Mouse (Mus musculus) embryonic facial prominence, embryonic 15.5 days (tissue): ENCODE measurements around the gene Immp2l. TPM values are rescaled to one million over a fixed set of nuclear protein-coding genes. Genes with fewer than 3 reads are reported as not detected.

Source experiments
- ATAC-seq: fragments of 200-750 bp; cut with Nextera tagmentation; 2 replicates; pipeline ENCODE4 v1.8.0; 2017; ENCODE audit warnings: low read depth, moderate TSS enrichment; ENCODE audit not compliant: insufficient number of reproducible peaks, low FRiP score, low TSS enrichment
- H3K27ac ChIP-seq: fragments of 300-500 bp; sonication (generic); replicated peaks from 2 replicates; pipeline ENCODE4 v1.5.1; 2015; ENCODE audit warnings: mild to moderate bottlenecking, inconsistent platforms
- H3K27me3 ChIP-seq: fragments of 300-500 bp; sonication (generic); 2 replicates; pipeline ENCODE4 v1.6.1; 2015; ENCODE audit warnings: inconsistent platforms
- H3K36me3 ChIP-seq: fragments of 300-500 bp; sonication (generic); 2 replicates; pipeline ENCODE4 v1.6.1; 2015; ENCODE audit warnings: mild to moderate bottlenecking, inconsistent platforms
- H3K4me1 ChIP-seq: fragments of 300-500 bp; sonication (generic); 2 replicates; pipeline ENCODE4 v1.6.1; 2015; ENCODE audit warnings: inconsistent platforms
- H3K4me2 ChIP-seq: fragments of 300-500 bp; sonication (generic); replicated peaks from 2 replicates; pipeline ENCODE4 v1.6.1; 2015; ENCODE audit warnings: mild to moderate bottlenecking, inconsistent platforms
- H3K4me3 ChIP-seq: fragments of 300-500 bp; sonication (generic); replicated peaks from 2 replicates; pipeline ENCODE4 v1.5.1; 2015; ENCODE audit warnings: mild to moderate bottlenecking, inconsistent platforms
- H3K9ac ChIP-seq: fragments of 300-500 bp; sonication (generic); 2 replicates; pipeline ENCODE4 v1.6.1; 2015; ENCODE audit warnings: inconsistent platforms
- H3K9me3 ChIP-seq: fragments of 300-500 bp; sonication (generic); replicated peaks from 2 replicates; pipeline ENCODE4 v1.6.1; 2016; ENCODE audit warnings: inconsistent platforms
- WGBS: fragments of 180-500 bp; shearing (Covaris S2); methylation state at CpG from one replicate; pipeline ENCODE4 v1.1.7; 2015; 5-methylcytosine and 5-hydroxymethylcytosine counted together
- polyA plus RNA-seq: library from polyadenylated mRNA; unstranded; fragments of >200 nt; fragmentation: Nextera tagmentation; extraction: Ambion mirVana; gene quantifications from 2 replicates; pipeline ENCODE4 v1.2.1, GENCODE M21; 2015

Immp2l gene
- polyA plus RNA-seq, 1 experiment from 2014 or later: 11.2 TPM

- Histone ChIP-seq H3K36me3 (no peaks in the 10 kb centered on the region), H3K4me3 (no peak overlapping the region), H3K4me2 (no peak overlapping the region), H3K9ac (no peak overlapping the region), H3K4me1 (no peaks in the 10 kb centered on the region), H3K9me3 (no peaks in the 10 kb centered on the region), H3K27ac (no peak overlapping the region), H3K27me3 (no peaks in the 10 kb centered on the region)
- no peak for ATAC-seq
- WGBS: 75% methylated on average over 3 of the region's 3 CpGs
These were observed 29.0 kb downstream of the Immp2l start for GRCm38 (mm10) chr12:41052897-41053296.

GRCm38 (mm10) chr12:41054006-41054791, 30.3 kb downstream of the Immp2l start:
- Histone ChIP-seq H3K4me1 (no peaks in the 10 kb centered on the region), H3K27ac (no peak overlapping the region), H3K27me3 (no peaks in the 10 kb centered on the region), H3K9ac (no peak overlapping the region), H3K36me3 (no peaks in the 10 kb centered on the region), H3K4me2 (no peak overlapping the region), H3K9me3 (no peaks in the 10 kb centered on the region), H3K4me3 (no peak overlapping the region)
- ATAC-seq: no peak
- 75% methylated on average over 11 of the region's 11 CpGs for WGBS

GRCm38 (mm10) chr12:41055941-41056340, 32.1 kb downstream of the Immp2l start:
- Histone ChIP-seq H3K9me3 (no peaks in the 10 kb centered on the region), H3K9ac (no peak overlapping the region), H3K27me3 (no peaks in the 10 kb centered on the region), H3K36me3 (no peaks in the 10 kb centered on the region), H3K27ac (no peak overlapping the region), H3K4me1 (no peaks in the 10 kb centered on the region), H3K4me3 (no peak overlapping the region), H3K4me2 (no peak overlapping the region)
- ATAC-seq: no peak

DNA sequence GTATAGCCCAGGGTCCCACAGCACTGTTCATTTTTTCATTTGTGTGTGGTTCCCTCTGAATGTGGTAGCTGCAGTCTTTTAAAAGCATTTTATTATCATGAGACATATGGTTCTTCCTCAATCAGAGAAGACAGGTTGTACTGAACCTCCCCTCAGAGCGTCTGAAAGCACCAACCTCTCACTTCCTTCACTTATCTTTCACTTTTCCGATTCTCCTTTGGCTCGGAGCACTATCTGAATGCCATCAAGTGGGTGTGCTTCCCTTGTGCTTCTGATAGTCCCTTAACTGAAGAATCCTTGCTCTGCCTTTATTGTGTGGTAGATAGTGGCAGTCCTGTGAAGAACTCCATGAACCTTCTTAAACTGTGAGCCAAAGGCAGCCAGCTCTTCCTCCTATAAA, 39.4 kb downstream of the Immp2l start:
- Histone ChIP-seq H3K36me3 (no peaks in the 10 kb centered on the region), H3K27me3 (no peaks in the 10 kb centered on the region), H3K9ac (no peak overlapping the region), H3K9me3 (no peaks in the 10 kb centered on the region), H3K4me1 (no peaks in the 10 kb centered on the region), H3K27ac (no peak overlapping the region), H3K4me2 (no peak overlapping the region), H3K4me3 (no peak overlapping the region)
- no peak for ATAC-seq
- WGBS: 93% methylated on average over 3 of the region's 3 CpGs

- Histone ChIP-seq H3K9ac (no peak overlapping the region), H3K4me3 (no peak overlapping the region), H3K27me3 (no peaks in the 10 kb centered on the region), H3K27ac (no peak overlapping the region), H3K4me1 (no peaks in the 10 kb centered on the region), H3K9me3 (no peaks in the 10 kb centered on the region), H3K36me3 (no peaks in the 10 kb centered on the region), H3K4me2 (no peak overlapping the region)
- ATAC-seq: no peak
- WGBS: 89% methylated on average over 1 of the region's 1 CpGs
These were observed 58.0 kb downstream of the Immp2l start for GRCm38 (mm10) chr12:41081843-41082242.

- Histone ChIP-seq H3K4me3 (no peak overlapping the region), H3K36me3 (no peaks in the 10 kb centered on the region), H3K4me2 (no peak overlapping the region), H3K9ac (no peak overlapping the region), H3K27ac (no peak overlapping the region), H3K27me3 (no peaks in the 10 kb centered on the region), H3K4me1 (no peaks in the 10 kb centered on the region), H3K9me3 (no peaks in the 10 kb centered on the region)
- ATAC-seq: peak; percentile 51; the same call in 1 of the 2 replicates
- WGBS: 64% methylated on average over 2 of the region's 2 CpGs
These were observed 60.6 kb downstream of the Immp2l start for GRCm38 (mm10) chr12:41084370-41085089.

- no peak for ATAC-seq
- no peaks in the 10 kb centered on the region for H3K9me3 ChIP-seq
- H3K27ac ChIP-seq: no peak overlapping the region
- no peak overlapping the region for H3K4me2 ChIP-seq
- H3K9ac ChIP-seq: no peak overlapping the region
- no peaks in the 10 kb centered on the region for H3K36me3 ChIP-seq
- no peaks in the 10 kb centered on the region for H3K4me1 ChIP-seq
- no peaks in the 10 kb centered on the region for H3K27me3 ChIP-seq
- 83% methylated on average over 5 of the region's 5 CpGs for WGBS
- no peak overlapping the region for H3K4me3 ChIP-seq
These were observed 66.1 kb downstream of the Immp2l start for GRCm38 (mm10) chr12:41089931-41090366.

DNA sequence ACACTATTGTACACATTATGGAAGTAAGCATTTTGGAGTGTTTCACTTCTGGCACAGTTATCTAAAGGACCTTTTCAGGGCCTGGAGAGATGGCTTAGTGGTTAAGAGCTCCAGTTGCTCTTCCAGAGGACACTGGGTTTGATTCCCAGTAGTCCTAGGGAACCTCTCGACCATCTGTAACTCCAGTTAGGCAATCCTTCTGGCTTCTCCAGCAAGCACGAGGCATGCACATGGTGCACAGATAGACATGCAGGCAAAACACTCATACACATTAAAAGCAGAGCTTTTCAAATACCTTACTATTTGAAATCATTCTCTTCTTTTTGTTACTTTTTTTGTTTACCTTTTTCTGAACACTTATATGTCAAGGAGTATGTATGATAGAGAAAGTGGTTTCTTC, 66.9 kb downstream of the Immp2l start:
- H3K4me1 ChIP-seq: no peaks in the 10 kb centered on the region
- no peaks in the 10 kb centered on the region for H3K36me3 ChIP-seq
- no peak overlapping the region for H3K4me2 ChIP-seq
- H3K9me3 ChIP-seq: no peaks in the 10 kb centered on the region
- H3K4me3 ChIP-seq: no peak overlapping the region
- no peak for ATAC-seq
- 65% methylated on average over 2 of the region's 2 CpGs for WGBS
- no peaks in the 10 kb centered on the region for H3K27me3 ChIP-seq
- no peak overlapping the region for H3K9ac ChIP-seq
- H3K27ac ChIP-seq: no peak overlapping the region

DNA sequence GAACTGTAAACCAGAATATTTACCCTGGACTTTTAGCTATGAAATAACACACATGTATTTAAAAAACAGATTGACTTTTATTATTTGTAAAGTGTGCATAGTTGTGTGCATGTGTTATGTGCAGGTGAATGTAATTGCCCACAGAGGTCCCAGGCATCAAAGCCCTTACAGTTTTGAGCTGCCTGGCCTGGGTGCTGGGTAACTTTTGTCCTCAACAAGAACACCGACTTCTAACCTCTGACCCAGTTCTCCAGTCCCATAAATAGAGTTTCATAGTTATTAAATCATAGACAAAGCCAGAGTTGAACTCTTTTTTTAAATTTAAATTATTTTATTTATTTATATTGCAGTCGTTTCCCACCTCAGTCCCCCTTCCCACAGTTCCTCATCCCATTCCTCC, 67.4 kb downstream of the Immp2l start:
- Histone ChIP-seq H3K4me3 (no peak overlapping the region), H3K4me2 (no peak overlapping the region), H3K27me3 (no peaks in the 10 kb centered on the region), H3K36me3 (no peaks in the 10 kb centered on the region), H3K27ac (no peak overlapping the region), H3K9me3 (no peaks in the 10 kb centered on the region), H3K9ac (no peak overlapping the region), H3K4me1 (no peaks in the 10 kb centered on the region)
- no peak for ATAC-seq
- WGBS: 81% methylated on average over 2 of the region's 2 CpGs

GRCm38 (mm10) chr12:41096045-41096444, 72.2 kb downstream of the Immp2l start:
- Histone ChIP-seq H3K27me3 (no peaks in the 10 kb centered on the region), H3K36me3 (no peaks in the 10 kb centered on the region), H3K9ac (no peak overlapping the region), H3K4me2 (no peak overlapping the region), H3K9me3 (no peaks in the 10 kb centered on the region), H3K4me1 (no peaks in the 10 kb centered on the region), H3K27ac (no peak overlapping the region), H3K4me3 (no peak overlapping the region)
- ATAC-seq: no peak
- 41% methylated on average over 4 of the region's 4 CpGs for WGBS

DNA sequence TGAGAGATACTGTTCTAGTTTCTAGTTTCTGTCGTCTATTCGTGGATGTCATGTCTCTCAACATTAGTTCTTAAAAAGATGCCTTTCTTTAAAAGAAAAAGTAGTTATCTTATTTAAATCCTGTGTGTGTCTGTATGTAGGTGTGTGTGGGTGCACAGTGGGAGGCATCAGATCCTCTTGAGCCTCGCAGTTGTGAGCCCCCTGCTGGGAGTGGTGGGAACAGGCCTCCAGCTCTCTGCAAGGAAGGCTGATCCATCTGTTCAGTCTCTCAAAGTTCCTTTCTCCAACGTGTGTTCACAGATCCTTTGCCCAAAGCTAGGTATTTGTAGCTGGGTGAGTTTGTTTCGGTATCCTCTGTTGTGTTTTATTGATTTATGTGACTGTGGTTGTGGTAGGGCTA, 73.5 kb downstream of the Immp2l start:
- Histone ChIP-seq H3K4me2 (no peak overlapping the region), H3K4me1 (no peaks in the 10 kb centered on the region), H3K36me3 (no peaks in the 10 kb centered on the region), H3K27me3 (no peaks in the 10 kb centered on the region), H3K9me3 (no peaks in the 10 kb centered on the region), H3K27ac (no peak overlapping the region), H3K4me3 (no peak overlapping the region), H3K9ac (no peak overlapping the region)
- WGBS: 40% methylated on average over 5 of the region's 5 CpGs
- no peak for ATAC-seq
